Mouse (Mus musculus): ENCODE results near the gene Trim40. TPM values are rescaled to one million over a fixed set of nuclear protein-coding genes. Genes with fewer than 3 reads are reported as not detected.

Trim40 gene
- total and polyA plus RNA-seq, 2 experiments from 2014 or later, result 0.12 to 0.19 TPM

- Histone ChIP-seq H3K4me1 (ENCODE audit: insufficient read depth) (no peaks in the 10 kb centered on the region), H3K4me2 (ENCODE audit: low read depth) (no peak overlapping the region), H3K27me3 (ENCODE audit: insufficient read depth, low read length) (no peaks in the 10 kb centered on the region), H3K4me3 (ENCODE audit: low read depth, low read length) (no peak overlapping the region), H3K9ac (no peak overlapping the region), H3K27ac (ENCODE audit: low read depth, low read length) (no peak overlapping the region), H3K9me3 (ENCODE audit: low read length) (no peaks in the 10 kb centered on the region), H3K36me3 (ENCODE audit: insufficient read depth) (no peaks in the 10 kb centered on the region)
- ATAC-seq (no peak), DNase-seq (no peak)
- WGBS, result 73% methylated on average over 10 of the region's 10 CpGs
- no peak for TF ChIP-seq CTCF (IDR thresholded peaks at IDR 0.05; ENCODE audit: low read depth)
These were observed 37.7 kb upstream of the Trim40 start for GRCm38 (mm10) chr17:36927496-36928120.

- ATAC-seq, result no peak
- Histone ChIP-seq H3K4me3 (ENCODE audit: low read depth, low read length) (no peak overlapping the region), H3K4me2 (ENCODE audit: low read depth) (no peak overlapping the region), H3K36me3 (ENCODE audit: insufficient read depth) (no peaks in the 10 kb centered on the region), H3K4me1 (ENCODE audit: insufficient read depth) (no peaks in the 10 kb centered on the region), H3K9me3 (ENCODE audit: low read length) (no peaks in the 10 kb centered on the region), H3K9ac (no peak overlapping the region), H3K27ac (ENCODE audit: low read depth, low read length) (no peak overlapping the region), H3K27me3 (ENCODE audit: insufficient read depth, low read length) (no peaks in the 10 kb centered on the region)
- WGBS, result 59% methylated on average over 4 of the region's 4 CpGs
- no peak for DNase-seq
- no peak for TF ChIP-seq CTCF (IDR thresholded peaks at IDR 0.05; ENCODE audit: low read depth)
These were observed 33.6 kb upstream of the Trim40 start for GRCm38 (mm10) chr17:36923491-36923890.

GRCm38 (mm10) chr17:36922715-36923114 is 32.8 kb upstream of the Trim40 start:
- WGBS, result 90% methylated on average over 4 of the region's 4 CpGs
- Histone ChIP-seq H3K4me3 (ENCODE audit: low read depth, low read length) (no peak overlapping the region), H3K4me2 (ENCODE audit: low read depth) (no peak overlapping the region), H3K9ac (no peak overlapping the region), H3K36me3 (ENCODE audit: insufficient read depth) (no peaks in the 10 kb centered on the region), H3K27ac (ENCODE audit: low read depth, low read length) (no peak overlapping the region), H3K4me1 (ENCODE audit: insufficient read depth) (no peaks in the 10 kb centered on the region), H3K9me3 (ENCODE audit: low read length) (no peaks in the 10 kb centered on the region), H3K27me3 (ENCODE audit: insufficient read depth, low read length) (no peaks in the 10 kb centered on the region)
- DNase-seq (no peak), ATAC-seq (no peak)
- no peak for TF ChIP-seq CTCF (IDR thresholded peaks at IDR 0.05; ENCODE audit: low read depth)

DNA sequence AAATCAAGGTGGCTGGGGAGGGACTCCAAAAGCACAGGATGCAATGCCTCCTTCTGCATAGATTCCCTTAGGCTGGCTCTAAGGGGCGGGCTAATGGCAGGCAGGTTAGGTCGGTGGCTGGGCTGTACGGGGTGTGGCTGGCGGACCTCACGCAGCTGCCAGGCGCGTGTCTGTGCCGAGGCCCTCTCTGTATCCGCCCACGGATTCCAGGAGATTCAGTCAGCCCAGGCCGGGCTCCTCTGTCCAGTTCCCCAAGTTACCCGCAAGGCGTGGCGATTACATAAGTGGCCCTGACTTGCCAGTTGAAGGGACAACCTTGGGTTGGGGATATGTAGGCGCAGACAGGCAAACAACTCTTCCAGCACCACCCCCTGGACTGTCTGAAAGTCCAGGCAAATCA is 30.3 kb upstream of the Trim40 start:
- no peak for TF ChIP-seq CTCF (IDR thresholded peaks at IDR 0.05; ENCODE audit: low read depth)
- DNase-seq (no peak), ATAC-seq (no peak)
- Histone ChIP-seq H3K36me3 (ENCODE audit: insufficient read depth) (no peaks in the 10 kb centered on the region), H3K27ac (ENCODE audit: low read depth, low read length) (no peak overlapping the region), H3K9me3 (ENCODE audit: low read length) (no peaks in the 10 kb centered on the region), H3K4me1 (ENCODE audit: insufficient read depth) (no peaks in the 10 kb centered on the region), H3K4me2 (ENCODE audit: low read depth) (no peak overlapping the region), H3K9ac (no peak overlapping the region), H3K4me3 (ENCODE audit: low read depth, low read length) (no peak overlapping the region), H3K27me3 (ENCODE audit: insufficient read depth, low read length) (no peaks in the 10 kb centered on the region)
- 57% methylated on average over 15 of the region's 15 CpGs for WGBS

GRCm38 (mm10) chr17:36915076-36915475 is 25.2 kb upstream of the Trim40 start:
- no peaks in the 10 kb centered on the region for H3K27me3 ChIP-seq (ENCODE audit: insufficient read depth, low read length)
- H3K9ac ChIP-seq, result no peak overlapping the region
- no peak overlapping the region for H3K4me3 ChIP-seq (ENCODE audit: low read depth, low read length)
- WGBS, result 13% methylated on average over 9 of the region's 9 CpGs
- no peaks in the 10 kb centered on the region for H3K9me3 ChIP-seq (ENCODE audit: low read length)
- no peaks in the 10 kb centered on the region for H3K36me3 ChIP-seq (ENCODE audit: insufficient read depth)
- no peak overlapping the region for H3K4me2 ChIP-seq (ENCODE audit: low read depth)
- no peak overlapping the region for H3K27ac ChIP-seq (ENCODE audit: low read depth, low read length)
- ATAC-seq, result no peak
- TF ChIP-seq CTCF (IDR thresholded peaks at IDR 0.05; ENCODE audit: low read depth), result peak; percentile 75
- H3K4me1 ChIP-seq (ENCODE audit: insufficient read depth), result no peaks in the 10 kb centered on the region
- peak; percentile 43 for DNase-seq

DNA sequence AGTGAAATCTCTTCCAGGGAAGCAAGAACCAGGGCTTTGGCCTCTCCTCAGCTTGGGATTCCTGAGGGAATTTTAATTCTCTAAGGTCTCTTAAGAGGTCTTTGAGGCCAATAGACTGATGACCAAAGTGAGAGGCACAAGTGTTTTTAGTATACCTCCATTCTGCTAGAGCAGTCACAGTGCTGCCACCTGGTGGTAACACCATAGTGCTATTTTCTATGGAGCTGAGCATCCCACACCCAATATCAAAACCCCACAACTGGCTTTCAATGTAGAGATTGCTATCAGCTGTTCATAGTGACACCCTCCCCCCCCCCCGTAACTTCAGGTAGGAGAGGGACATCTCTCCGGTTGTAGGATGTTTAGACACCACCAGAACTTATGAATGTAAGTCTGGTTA is 24.2 kb upstream of the Trim40 start:
- Histone ChIP-seq H3K27me3 (ENCODE audit: insufficient read depth, low read length) (no peaks in the 10 kb centered on the region), H3K9me3 (ENCODE audit: low read length) (no peaks in the 10 kb centered on the region), H3K4me3 (ENCODE audit: low read depth, low read length) (no peak overlapping the region), H3K4me2 (ENCODE audit: low read depth) (no peak overlapping the region), H3K36me3 (ENCODE audit: insufficient read depth) (no peaks in the 10 kb centered on the region), H3K9ac (no peak overlapping the region), H3K4me1 (ENCODE audit: insufficient read depth) (no peaks in the 10 kb centered on the region), H3K27ac (ENCODE audit: low read depth, low read length) (no peak overlapping the region)
- TF ChIP-seq CTCF (IDR thresholded peaks at IDR 0.05; ENCODE audit: low read depth), result peak; percentile 75
- DNase-seq (peak; percentile 73), ATAC-seq (peak; percentile 42; the same call in 1 of the 2 replicates)
- 15% methylated on average over 2 of the region's 2 CpGs for WGBS

GRCm38 (mm10) chr17:36912031-36912430 is 22.1 kb upstream of the Trim40 start:
- no peaks in the 10 kb centered on the region for H3K36me3 ChIP-seq (ENCODE audit: insufficient read depth)
- no peak for TF ChIP-seq CTCF (IDR thresholded peaks at IDR 0.05; ENCODE audit: low read depth)
- no peaks in the 10 kb centered on the region for H3K4me1 ChIP-seq (ENCODE audit: insufficient read depth)
- no peak overlapping the region for H3K27ac ChIP-seq (ENCODE audit: low read depth, low read length)
- no peak overlapping the region for H3K4me3 ChIP-seq (ENCODE audit: low read depth, low read length)
- H3K4me2 ChIP-seq (ENCODE audit: low read depth), result no peak overlapping the region
- DNase-seq (no peak), ATAC-seq (no peak)
- 78% methylated on average over 2 of the region's 2 CpGs for WGBS
- no peak overlapping the region for H3K9ac ChIP-seq
- no peaks in the 10 kb centered on the region for H3K27me3 ChIP-seq (ENCODE audit: insufficient read depth, low read length)
- H3K9me3 ChIP-seq (ENCODE audit: low read length), result no peaks in the 10 kb centered on the region
